Mouse (Mus musculus): ENCODE measurements around the gene Olfr95.
"Not testable (repeated sequence)": the region's sequence is repeated elsewhere in the genome, so short reads cannot be mapped to it uniquely, and the experiment has no call there.

The Olfr95 gene

GRCm38 (mm10) chr17:37213018-37213417 lies at the start of gene Olfr95:
TSS of gene Olfr95 (minus strand) at chr17:37213118.
- DNase-seq: no peak

GRCm38 (mm10) chr17:37250544-37250943 lies 37.6 kb upstream of the Olfr95 start:
- DNase-seq: peak; percentile 16

- no peak for DNase-seq
Measured at GRCm38 (mm10) chr17:37249460-37249859, 36.5 kb upstream of the Olfr95 start.

GRCm38 (mm10) chr17:37246715-37247114 lies 33.8 kb upstream of the Olfr95 start:
- DNase-seq: peak; percentile 12

GRCm38 (mm10) chr17:37242198-37242597 lies 29.3 kb upstream of the Olfr95 start:
- DNase-seq: no peak

GRCm38 (mm10) chr17:37237230-37237629 lies 24.3 kb upstream of the Olfr95 start, which contains the start of gene Olfr97:
TSS of gene Olfr97 (minus strand) at chr17:37237330.
- not testable (repeated sequence) for DNase-seq

- DNase-seq: peak; percentile 7
Measured at GRCm38 (mm10) chr17:37221879-37222278, 9.0 kb upstream of the Olfr95 start.

GRCm38 (mm10) chr17:37219846-37220245 lies 6.9 kb upstream of the Olfr95 start, which contains the start of gene Olfr96:
TSS of gene Olfr96 (plus strand) at chr17:37220146.
- DNase-seq: no peak

GRCm38 (mm10) chr17:37218486-37218885 lies 5.6 kb upstream of the Olfr95 start:
- no peak for DNase-seq

GRCm38 (mm10) chr17:37210884-37211768 lies 1.8 kb downstream of the Olfr95 start:
- DNase-seq: peak; percentile 25

- DNase-seq: no peak
Measured at GRCm38 (mm10) chr17:37203917-37204236, 9.0 kb downstream of the Olfr95 start.

GRCm38 (mm10) chr17:37203206-37203916 lies 9.6 kb downstream of the Olfr95 start:
- peak; percentile 86 for DNase-seq

- no peak for DNase-seq
Measured at GRCm38 (mm10) chr17:37200894-37201293, 12.0 kb downstream of the Olfr95 start, which contains the start of gene Olfr94. TSS of gene Olfr94 (minus strand) at chr17:37200994.

GRCm38 (mm10) chr17:37196845-37197724 lies 15.8 kb downstream of the Olfr95 start:
- DNase-seq: peak; percentile 77

GRCm38 (mm10) chr17:37194782-37195181 lies 18.1 kb downstream of the Olfr95 start:
- DNase-seq: no peak

- no peak for DNase-seq
Measured at GRCm38 (mm10) chr17:37193656-37194055, 19.3 kb downstream of the Olfr95 start, which contains the start of gene Ubd. TSS of gene Ubd (plus strand) at chr17:37193892.

- DNase-seq: no peak
Measured at GRCm38 (mm10) chr17:37193032-37193431, 19.9 kb downstream of the Olfr95 start.

GRCm38 (mm10) chr17:37190711-37191110 lies 22.2 kb downstream of the Olfr95 start:
- peak; percentile 26 for DNase-seq

- DNase-seq: no peak
Measured at GRCm38 (mm10) chr17:37185474-37185873, 27.4 kb downstream of the Olfr95 start.

GRCm38 (mm10) chr17:37161394-37161793 lies 51.5 kb downstream of the Olfr95 start, which contains the start of gene Olfr93:
TSS of gene Olfr93 (minus strand) at chr17:37161494.
- no peak for DNase-seq
